Mouse (Mus musculus): ENCODE measurements around the gene Tlx2.

DNA sequence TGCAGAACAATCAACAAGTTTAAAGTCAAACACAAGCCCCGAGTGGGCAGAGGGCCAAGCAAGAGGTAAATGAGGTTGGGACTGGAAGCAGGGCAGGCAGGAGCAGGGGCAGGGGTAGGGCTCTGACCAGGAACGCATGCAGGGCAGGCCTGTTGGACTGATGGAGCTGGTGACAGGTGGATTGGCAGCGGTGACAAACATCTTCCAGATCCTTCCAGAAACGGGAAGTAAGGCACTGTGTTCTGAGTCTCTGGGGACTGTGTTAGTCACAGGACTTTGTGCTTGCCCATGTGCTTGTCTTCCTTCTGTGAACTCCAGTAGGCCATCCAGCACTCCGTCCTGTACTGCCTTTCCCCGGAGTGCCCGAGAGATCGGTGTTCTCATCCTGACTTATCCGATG is 25.4 kb downstream of the Tlx2 start:
- TF ChIP-seq CTCF (conservative IDR thresholded peaks at IDR 0.05 in 1 of 2, IDR thresholded peaks at IDR 0.05 in 1 of 2; ENCODE audit: low read depth in 2 of 2, low read length in 2 of 2) (no peak), POLR2A (IDR thresholded peaks at IDR 0.05; ENCODE audit: low read depth, low read length) (no peak), NRF1 (IDR thresholded peaks at IDR 0.05; ENCODE audit: low read depth, low read length) (no peak), MAFK (IDR thresholded peaks at IDR 0.05; ENCODE audit: insufficient replicate concordance, low read length) (no peak), ZNF384 (IDR thresholded peaks at IDR 0.05; ENCODE audit: low read depth, low read length) (no peak), RAD21 (IDR thresholded peaks at IDR 0.05; ENCODE audit: low read depth, low read length) (no peak), HCFC1 (IDR thresholded peaks at IDR 0.05; ENCODE audit: low read depth, low read length) (no peak), CHD2 (IDR thresholded peaks at IDR 0.05; ENCODE audit: low read length) (no peak), UBTF (IDR thresholded peaks at IDR 0.05; ENCODE audit: low read depth, low read length) (no peak), PAX5 (IDR thresholded peaks at IDR 0.05; ENCODE audit: low read length) (no peak)

Measured in CH12.LX (cell line).